Mouse (Mus musculus): ENCODE data around the gene Dlg1.

Gene Dlg1

DNA sequence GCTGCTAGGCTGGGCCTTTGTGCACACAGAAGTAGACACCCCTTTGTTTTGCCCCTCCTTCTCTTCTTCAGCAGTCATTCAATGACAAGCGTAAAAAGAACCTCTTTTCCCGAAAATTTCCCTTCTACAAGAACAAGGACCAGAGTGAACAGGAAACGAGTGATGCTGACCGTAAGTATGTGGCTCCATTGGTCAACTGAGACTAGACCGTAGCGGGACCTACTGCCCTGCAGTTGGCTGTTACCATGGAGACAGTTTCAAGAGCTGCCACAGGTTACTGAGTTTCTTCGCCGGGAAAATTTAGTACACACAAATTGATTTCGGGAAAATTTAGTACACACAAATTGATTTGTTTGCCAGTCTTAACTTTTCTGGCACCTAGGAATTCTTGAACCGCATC lies 183.5 kb downstream of the Dlg1 start:
- in situ Hi-C loops (cut with MboI), result no loop called here

DNA sequence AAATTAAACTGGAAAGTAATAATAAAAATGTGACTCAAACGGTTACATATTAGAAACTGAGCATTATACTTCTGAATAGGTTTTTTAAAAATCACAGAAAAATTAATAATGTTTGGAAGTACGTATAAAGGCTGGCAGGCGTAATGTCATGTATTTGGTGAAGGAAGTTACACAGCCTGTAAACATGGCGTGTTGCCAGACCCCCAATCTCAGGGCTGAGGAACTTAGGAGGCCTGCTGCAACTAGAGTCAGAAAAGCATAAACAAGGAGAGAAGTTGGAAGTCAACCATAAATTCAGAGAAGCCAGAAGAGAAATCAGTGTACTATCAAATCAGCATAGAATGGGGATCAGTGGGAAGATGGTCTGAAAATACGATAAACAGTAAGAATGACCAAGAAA lies 200.7 kb downstream of the Dlg1 start:
- in situ Hi-C loops (cut with MboI), result no loop called here

DNA sequence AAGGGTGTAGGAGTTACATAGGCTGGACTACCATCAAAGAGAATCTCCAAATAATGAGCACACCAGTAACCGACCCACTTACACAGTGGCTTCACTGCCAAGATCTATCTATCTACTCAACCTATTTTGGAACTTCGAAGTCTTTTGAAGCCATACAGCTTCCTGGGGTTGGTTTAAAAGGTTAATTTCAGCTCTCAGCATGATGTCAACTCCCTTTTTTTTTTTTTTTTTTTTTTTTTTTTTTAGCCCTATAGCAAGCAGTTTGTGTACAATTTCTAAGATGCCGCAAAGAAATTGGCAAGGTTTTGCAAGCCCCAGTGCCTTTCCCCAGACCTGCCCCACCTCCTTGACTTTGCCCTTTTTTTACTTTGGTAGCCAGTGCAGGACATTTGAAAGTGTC lies 202.0 kb downstream of the Dlg1 start:
- in situ Hi-C loops (cut with MboI), result no loop called here

DNA sequence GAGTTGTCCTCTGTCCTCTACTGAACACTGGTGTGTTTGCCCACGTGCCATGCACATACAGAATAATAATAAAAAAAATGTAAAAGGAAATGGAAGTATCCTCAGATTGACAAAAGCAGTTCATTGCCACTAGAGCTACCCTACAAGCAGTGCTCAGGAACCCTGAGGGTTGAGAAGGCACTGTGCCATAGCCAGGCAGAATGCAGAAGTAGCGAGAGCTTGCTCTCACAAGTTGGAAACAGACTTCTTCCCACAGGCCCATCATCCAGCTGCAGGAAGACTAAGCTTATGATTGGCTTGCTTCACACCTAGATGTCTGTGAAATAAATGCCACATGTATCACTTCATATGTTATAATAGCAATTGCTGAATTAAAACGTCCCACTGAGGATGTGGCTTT lies 203.7 kb downstream of the Dlg1 start:
- in situ Hi-C loops (cut with MboI), result no loop called here

DNA sequence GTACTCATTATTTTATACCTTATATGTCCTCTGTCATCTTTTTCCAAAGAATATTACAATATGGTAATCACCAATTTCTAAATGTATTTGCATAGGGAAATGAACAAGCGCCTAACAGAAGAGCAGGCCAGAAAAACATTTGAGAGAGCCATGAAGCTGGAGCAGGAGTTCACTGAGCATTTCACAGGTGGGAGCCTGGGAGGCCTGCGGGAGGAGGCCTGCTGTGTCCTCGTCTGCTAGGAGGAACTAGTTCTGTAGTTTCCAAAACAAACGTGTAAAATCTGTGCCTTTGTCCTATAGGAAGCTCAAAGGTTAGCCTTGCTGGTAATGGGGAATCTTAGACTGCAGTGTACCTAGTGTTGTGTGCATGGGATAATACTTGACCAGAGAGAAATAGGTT lies 204.5 kb downstream of the Dlg1 start:
- in situ Hi-C loops (cut with MboI), result no loop called here

GRCm38 (mm10) chr16:31873721-31874120 lies 210.5 kb downstream of the Dlg1 start:
- in situ Hi-C loops (cut with MboI), result no loop called here

- in situ Hi-C loops (cut with MboI), result no loop called here
Observed at GRCm38 (mm10) chr16:31875391-31875790, 212.1 kb downstream of the Dlg1 start.

GRCm38 (mm10) chr16:31876386-31876785 lies 213.1 kb downstream of the Dlg1 start:
- in situ Hi-C loops (cut with MboI), result no loop called here

DNA sequence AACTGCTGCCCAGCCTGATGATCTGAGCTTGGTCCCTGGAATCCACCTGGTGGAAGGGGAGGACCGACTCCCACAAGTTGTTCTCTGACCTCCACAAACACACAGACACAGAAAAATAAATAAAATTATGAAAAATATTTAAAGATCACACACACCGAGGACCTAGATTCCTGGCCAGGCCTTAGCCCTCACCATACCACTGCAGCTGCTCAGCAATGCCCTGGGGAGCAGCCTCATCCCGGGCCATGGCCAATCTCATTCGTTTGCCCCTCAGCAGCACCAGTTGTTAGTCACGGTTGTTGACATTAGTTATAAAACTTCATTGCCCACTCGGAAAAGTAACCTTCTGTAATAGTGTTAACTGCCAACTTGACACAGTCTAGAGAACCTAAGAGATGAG lies 214.8 kb downstream of the Dlg1 start:
- in situ Hi-C loops (cut with MboI), result no loop called here

- in situ Hi-C loops (cut with MboI), result no loop called here
Observed at GRCm38 (mm10) chr16:31878573-31879257, 215.5 kb downstream of the Dlg1 start, which contains the start of gene Meltf. TSS of gene Meltf (plus strand) at chr16:31878810.

- in situ Hi-C loops (cut with MboI), result no loop called here
Observed at GRCm38 (mm10) chr16:31880146-31880840, 217.1 kb downstream of the Dlg1 start.

DNA sequence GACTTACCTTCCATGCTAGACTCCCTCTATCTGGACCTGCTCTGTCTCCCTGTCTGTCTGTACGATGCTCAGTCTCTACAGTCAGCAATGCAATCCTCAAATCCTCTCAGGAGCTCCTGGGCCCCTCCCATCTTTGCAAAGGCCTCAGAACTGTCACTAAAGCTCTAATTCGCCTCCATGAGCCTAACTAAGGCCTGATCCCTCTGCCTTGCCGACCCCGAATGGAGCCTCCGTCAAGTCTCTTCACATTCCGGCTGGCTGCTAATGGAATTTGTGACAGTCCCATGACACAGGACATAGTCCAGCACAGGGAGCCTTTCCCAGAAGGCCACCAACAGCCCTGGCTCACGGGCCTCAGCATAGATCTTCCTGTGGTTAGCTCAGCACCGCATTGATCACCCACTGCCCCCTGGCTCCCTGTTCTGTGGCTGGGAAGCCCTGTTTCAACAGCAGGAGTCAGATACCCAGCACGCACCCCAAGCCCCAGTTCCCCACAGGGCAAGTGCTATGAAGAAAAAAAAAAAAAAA lies 219.2 kb downstream of the Dlg1 start:
- in situ Hi-C loops (cut with MboI), result no loop called here

GRCm38 (mm10) chr16:31883302-31883701 lies 220.1 kb downstream of the Dlg1 start:
- in situ Hi-C loops (cut with MboI), result no loop called here

- in situ Hi-C loops (cut with MboI), result no loop called here
Observed at GRCm38 (mm10) chr16:31883902-31884301, 220.7 kb downstream of the Dlg1 start.

DNA sequence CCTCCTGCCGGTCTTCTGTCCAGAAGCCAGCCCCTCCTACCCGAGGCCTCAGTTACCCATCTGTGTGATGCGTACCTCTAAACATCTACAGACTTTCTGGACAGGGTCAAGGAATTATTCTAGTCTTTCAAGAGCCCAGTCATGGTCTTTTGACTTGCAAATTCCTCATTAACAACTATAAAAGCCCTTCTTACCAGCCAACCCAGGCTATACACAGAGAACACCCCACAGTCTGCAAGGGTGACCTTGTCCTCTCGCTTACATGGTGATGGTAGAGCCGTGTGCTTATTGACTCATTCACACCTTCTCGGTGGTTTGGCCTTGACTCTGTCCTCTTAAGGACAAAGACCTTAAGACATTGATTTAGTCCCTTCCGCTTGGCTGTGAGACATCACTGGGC lies 227.7 kb downstream of the Dlg1 start:
- in situ Hi-C loops (cut with MboI), result no loop called here

- in situ Hi-C loops (cut with MboI), result no loop called here
Observed at GRCm38 (mm10) chr16:31893396-31894141, 230.3 kb downstream of the Dlg1 start.

DNA sequence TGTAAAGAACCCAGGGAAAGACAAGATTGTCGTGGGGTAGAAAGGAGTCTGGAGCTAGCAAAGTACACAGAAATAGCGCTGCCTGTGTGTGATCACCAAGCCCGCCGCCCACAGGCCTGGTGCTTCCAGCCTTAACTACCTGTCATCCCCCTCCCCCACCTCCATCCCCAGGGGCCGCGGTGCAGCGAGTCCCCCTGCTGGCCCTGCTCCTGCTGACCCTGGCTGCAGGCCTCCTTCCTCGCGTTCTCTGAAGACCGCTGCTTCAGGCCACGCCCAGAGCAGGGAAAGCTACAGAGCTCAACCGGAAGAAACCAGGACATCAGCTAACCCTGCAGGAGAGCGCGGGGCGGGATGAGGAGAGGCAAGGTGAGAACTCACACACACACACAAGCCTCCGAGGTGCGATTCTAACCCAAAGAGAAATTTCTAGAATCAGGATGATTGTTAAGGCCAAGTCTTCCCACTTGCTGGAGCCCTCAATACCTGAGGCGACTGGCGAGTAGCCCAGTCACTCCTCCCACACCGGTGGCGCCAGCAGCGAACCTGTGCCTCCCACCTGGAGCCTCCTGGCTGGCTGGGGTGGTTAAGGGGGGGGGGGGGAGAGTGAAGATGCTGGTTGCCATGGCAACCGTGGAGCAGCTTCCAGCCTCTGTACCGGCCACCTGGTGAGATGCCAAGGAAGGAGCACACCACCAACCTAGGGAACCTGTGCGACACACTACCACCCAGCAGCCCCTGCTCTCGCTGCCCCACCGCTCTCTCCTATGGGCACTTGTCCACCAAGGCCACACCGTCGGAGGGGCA lies 233.9 kb downstream of the Dlg1 start:
- in situ Hi-C loops (cut with MboI), result no loop called here

- in situ Hi-C loops (cut with MboI), result no loop called here
Observed at GRCm38 (mm10) chr16:31898546-31899326, 235.5 kb downstream of the Dlg1 start.

GRCm38 (mm10) chr16:31901886-31902285 lies 238.6 kb downstream of the Dlg1 start:
- in situ Hi-C loops (cut with MboI), result no loop called here

DNA sequence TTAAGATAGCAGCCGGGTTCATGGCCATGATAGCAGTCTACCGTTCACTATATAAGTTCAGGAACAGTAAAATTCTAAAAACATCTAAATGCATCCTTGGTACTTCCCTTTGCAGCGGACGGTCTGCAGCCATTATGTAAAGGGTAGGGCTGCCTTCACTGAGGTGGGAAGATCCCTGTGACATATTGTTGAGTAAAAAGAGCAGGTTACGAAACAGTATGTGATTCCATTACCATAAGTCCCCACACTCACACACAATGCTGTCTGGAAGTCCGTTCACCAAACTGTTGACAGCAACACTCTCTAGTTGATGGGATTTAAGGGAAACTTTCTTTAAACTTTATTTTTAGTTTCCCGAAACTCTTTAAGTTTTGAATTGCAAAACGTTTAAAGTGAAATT lies 240.0 kb downstream of the Dlg1 start:
- in situ Hi-C loops (cut with MboI), result no loop called here

DNA sequence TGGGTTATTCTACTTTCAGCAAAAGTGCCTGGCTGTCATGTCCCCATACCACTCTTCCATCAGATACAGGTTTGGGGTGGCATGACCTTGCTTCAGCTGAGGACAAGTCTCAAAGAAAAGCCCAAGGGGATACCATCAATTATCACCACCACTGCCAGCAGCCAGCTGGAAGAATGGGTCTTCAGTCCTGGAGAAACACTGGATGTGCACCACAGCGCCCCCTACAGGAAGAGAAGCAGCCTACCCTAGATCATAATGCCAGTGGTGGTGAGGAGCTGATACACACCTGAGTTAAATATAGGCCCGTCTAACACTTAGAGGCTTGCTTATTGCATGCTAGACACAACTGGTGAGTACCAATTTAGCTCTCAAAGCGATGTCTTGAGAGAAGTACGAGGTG lies 242.1 kb downstream of the Dlg1 start:
- in situ Hi-C loops (cut with MboI), result no loop called here
